Mouse (Mus musculus) adrenal gland, adult (tissue): ENCODE measurements around the gene Ccnt2.

Experiments used
- DNase-seq, 2 experiments: peaks; one replicate each; pipeline ENCODE4 v3.0.0; 2022 to 2023; ENCODE audit warnings: low spot score in 1 of 2; ENCODE audit not compliant: inconsistent age in 2 of 2

The Ccnt2 gene

GRCm38 (mm10) chr1:127788943-127789342 lies 15.0 kb downstream of the Ccnt2 start:
- DNase-seq, result no peak

DNA sequence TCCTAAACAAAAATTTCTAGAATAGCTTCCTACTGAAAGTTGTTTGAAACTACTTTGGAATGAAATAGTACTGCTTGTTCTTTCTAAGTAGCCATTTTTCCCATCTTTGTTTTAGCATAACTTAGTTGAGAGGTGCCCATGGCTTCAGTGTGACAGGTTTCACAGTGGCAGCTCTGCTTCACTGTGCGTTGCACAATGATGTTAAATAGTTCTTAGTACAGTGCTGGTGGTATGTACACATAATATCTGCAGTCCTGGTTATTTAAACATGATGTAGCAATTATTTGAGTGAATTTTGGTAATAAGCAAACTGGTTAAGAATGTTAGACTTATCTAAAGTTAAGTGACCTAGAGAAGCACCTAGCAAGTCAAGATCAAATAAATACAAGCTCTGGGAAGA lies 19.5 kb downstream of the Ccnt2 start:
- DNase-seq, result no peak

GRCm38 (mm10) chr1:127795087-127795769 lies 21.3 kb downstream of the Ccnt2 start:
- DNase-seq, result no peak

DNA sequence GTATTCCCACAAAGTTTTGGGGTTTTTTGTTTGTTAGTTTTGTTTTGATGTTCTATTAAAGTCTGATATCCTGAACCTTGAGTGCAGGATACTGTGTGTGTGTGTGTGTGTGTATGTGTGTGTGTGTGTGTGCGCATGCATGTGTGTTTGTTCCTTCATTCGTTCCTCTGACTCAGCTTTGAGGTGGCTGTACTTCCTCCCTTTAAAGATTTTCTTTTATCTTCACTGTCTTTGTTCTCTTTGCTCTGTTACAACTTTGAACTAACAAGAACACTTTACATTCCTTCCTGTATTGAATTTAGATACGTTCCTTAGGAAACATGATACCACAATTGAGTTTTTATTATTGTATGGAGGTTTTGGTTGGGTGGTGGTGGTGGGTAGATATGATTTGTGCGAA lies 22.4 kb downstream of the Ccnt2 start:
- DNase-seq, result no peak

DNA sequence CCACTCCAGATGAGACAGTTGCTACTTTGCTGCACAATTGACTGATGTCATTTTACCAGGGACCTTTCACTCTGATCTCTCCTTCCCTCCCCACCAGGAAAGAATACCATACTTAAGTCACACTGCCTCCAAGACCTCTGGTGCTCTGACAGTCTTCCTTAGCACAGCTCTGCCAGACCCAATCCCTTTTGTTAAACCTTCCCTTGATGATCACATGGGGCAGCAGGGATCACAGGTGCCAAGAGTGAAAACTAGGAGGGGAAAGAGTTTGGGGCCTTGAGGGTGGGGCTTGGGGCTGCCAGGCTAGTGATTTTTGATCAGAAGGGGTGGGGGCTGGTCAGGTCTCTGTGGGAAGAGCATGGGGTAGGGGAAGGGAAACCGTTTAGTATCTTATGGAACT lies 22.8 kb downstream of the Ccnt2 start:
- no peak for DNase-seq

DNA sequence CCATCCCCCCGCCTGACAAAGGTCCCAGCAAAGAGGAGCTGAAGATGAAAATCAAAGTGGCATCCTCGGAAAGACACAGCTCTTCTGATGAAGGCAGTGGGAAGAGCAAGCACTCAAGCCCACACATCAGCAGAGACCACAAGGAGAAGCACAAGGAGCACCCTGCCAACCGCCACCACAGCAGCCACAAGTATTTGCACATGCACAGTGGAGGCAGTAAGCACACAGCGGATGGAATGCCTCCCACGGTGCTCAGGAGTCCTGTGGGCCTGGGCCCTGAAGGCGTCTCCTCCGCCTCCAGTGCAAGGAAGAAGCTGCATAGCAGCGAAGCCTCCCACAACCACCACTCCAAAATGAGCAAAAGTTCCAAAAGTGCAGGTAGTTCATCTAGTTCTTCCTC lies 29.0 kb downstream of the Ccnt2 start:
- no peak for DNase-seq

DNA sequence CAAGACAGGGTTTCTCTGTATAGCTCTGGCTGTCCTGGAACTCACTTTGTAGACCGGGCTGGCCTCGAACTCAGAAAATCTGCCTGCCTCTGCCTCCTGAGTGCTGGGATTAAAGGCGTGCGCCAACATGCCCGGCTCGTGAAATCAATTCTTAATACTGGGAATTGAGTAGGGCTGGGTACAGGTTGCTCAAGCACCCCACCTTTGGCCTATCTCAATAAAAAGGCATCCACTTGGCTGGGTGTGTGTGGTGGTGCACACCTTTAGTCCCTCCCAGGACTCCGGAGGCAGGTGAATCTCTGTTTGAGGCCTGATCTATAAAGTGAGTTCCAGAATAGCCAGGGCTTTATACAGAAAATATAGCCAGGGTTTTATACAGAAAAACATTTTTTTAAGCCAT lies 34.7 kb downstream of the Ccnt2 start:
- DNase-seq, result no peak

DNA sequence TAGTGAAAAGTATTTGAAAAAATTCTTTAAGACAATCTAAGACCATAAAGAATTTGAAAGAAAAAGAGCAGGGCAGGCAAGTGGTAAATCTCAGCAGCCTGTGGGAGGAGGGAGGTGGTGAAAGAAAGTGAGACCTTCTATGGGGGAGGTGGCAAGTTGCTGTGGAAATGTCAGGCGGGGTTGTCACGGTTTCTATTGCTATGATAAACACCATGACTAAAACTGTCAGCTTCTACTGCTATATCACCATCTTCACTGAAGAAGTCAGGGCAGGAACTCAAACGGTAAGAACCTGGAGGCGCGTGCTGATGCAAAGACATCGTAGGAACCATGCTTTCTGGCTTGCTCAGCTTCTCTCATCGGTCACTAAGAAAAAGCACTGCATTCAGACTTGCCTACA lies 39.0 kb downstream of the Ccnt2 start:
- DNase-seq, result no peak

DNA sequence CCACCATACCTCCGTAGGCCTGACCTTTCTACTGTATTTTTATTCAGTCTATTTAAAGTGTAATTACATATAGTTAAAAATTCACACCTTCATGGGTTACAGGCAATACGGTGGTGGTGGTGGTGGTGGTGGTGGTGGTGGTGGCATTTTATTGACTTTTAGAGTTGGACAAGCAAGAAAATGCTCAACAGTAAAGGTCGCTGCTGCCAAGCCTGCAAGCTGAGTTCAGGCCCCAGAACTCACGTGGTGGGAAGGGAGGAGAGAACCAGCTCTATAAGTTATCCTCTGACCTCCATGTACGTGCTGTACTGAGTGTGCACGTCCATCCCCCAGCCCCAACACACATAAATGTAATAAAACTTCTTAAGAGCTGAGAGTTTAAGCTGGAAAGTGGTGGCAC lies 42.4 kb downstream of the Ccnt2 start:
- DNase-seq, result no peak

GRCm38 (mm10) chr1:127827325-127827724 lies 53.4 kb downstream of the Ccnt2 start:
- DNase-seq, result peak in 1 of 2 experiments; percentile 78

GRCm38 (mm10) chr1:127830215-127830921 lies 56.4 kb downstream of the Ccnt2 start:
- no peak for DNase-seq

GRCm38 (mm10) chr1:127833714-127834113 lies 59.8 kb downstream of the Ccnt2 start:
- no peak for DNase-seq

DNA sequence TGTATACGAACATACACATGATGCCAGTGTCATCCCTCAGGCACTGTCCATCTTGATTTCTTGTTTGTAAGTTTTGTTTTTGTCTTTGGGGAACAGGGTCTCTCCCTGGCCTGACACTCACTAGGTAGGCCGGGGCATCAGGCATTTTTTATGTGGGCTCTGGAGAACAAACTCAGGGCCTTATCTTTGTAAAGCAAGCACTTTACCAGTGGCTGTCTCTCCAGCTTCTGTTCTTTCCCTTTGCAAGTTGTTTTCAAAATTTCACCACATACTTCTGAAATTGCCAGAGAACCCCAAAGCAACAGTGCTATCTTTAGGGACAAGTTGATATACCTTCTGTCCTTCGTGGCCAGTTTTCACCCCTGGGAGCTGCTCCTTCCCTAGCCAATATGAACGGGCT lies 60.2 kb downstream of the Ccnt2 start:
- no peak for DNase-seq

GRCm38 (mm10) chr1:127836619-127837018 lies 62.7 kb downstream of the Ccnt2 start:
- no peak for DNase-seq

- DNase-seq, result no peak
Measured at GRCm38 (mm10) chr1:127838602-127839001, 64.6 kb downstream of the Ccnt2 start.

DNA sequence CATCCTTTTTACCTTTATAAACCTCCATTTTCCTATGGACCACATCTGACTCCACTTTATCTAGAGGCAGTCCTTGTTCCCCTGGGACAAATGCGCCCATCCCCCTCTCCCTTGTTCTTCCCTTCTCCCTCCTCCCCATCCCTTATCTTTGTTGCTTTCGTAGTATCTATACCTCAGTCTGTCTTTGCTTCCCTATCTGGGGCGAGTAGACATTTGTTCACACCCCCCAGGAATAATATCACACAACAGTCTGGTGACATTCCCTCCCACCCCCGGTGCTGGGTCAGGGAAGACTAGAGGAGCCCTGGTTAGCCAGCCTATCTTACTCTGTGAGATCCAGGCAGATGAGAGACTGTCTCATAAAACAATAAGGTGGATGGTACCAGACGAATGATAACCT lies 71.5 kb downstream of the Ccnt2 start:
- no peak for DNase-seq

DNA sequence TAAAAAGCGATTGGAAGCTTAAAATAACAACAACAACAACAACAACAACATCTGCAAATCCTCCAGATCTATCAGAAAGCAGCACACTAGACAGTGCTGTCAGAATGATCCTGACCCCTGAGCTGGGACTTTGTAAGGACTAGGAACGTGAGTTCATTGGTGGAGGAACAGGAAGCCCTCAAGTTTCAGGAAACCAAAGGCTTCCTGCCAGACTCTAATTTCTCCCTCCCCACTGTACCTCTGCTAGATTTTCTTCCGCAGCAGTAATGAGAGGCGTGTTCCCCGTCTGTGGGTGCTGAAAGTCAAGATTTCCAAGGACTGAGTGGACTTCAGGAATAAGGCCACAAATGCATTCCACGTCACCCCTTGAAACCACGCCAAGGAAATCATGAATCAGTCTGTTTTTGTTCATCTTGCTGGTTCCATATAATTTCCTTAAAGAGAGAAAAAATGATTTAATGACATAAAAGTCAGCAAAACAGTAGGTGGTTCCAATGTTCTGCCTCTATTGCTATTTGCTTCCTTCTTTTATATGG lies 76.2 kb downstream of the Ccnt2 start:
- peak; percentile 29 to 71 for DNase-seq

DNA sequence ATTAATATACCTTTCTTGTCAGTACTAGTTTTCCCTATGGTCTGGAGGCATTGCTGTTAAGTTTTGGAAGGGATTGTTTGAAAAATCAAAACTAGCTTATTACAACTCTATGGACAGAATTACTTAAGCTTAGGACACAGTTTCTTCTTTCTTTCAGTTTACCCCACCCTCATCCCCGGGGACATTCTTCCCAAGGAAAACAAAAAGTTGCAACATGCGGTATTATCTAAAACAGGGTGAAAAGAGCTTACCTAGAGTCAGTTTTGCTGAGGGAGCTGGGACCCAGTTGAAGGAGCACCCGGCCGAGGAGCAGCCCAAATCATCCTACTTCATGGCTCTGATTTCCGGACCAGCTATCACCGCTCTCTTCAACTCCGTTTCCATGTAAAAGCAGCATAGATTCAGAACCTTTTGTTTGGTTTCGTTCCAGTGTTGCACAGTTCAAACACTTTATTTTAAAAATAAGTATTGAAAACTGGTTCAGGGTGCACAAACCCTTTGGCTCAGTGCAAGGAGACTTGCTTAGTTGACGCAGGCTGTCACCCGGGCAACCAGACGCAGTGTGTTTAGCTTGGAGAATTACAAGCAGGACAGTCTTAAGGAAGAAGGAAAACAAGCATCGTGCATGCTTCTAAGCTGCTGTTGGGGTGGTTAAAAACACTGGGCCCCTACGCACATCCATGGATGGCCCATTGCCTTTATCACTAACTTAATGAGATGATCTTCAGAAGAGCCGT lies 80.7 kb downstream of the Ccnt2 start, which contains the start of gene Map3k19:
Gene Map3k19 (minus strand): TSS at position 546 of the 737 bp plus-strand sequence.
- DNase-seq, result no peak
